Mouse (Mus musculus) midbrain, embryonic 15.5 days (tissue): ENCODE data around the gene Glg1. TPM values are rescaled to one million over a fixed set of nuclear protein-coding genes. Genes with fewer than 3 reads are reported as not detected.

Experiments used
- ATAC-seq: fragments of 200-750 bp; cut with Nextera tagmentation; replicated peaks from 2 replicates; pipeline ENCODE4 v1.8.0; 2017; ENCODE audit warnings: moderate TSS enrichment
- H3K27ac ChIP-seq: fragments of 300-500 bp; sonication (generic); 2 replicates; pipeline ENCODE4 v1.5.1; 2015; ENCODE audit warnings: mild to moderate bottlenecking, inconsistent platforms
- H3K27me3 ChIP-seq: fragments of 300-500 bp; sonication (generic); replicated peaks from 2 replicates; pipeline ENCODE4 v1.6.1; 2015; ENCODE audit warnings: inconsistent platforms
- H3K36me3 ChIP-seq: fragments of 300-500 bp; sonication (generic); replicated peaks from 2 replicates; pipeline ENCODE4 v1.6.1; 2015; ENCODE audit warnings: inconsistent platforms
- H3K4me1 ChIP-seq: fragments of 300-500 bp; sonication (generic); 2 replicates; pipeline ENCODE4 v1.6.1; 2015; ENCODE audit warnings: inconsistent platforms
- H3K4me2 ChIP-seq: fragments of 300-500 bp; sonication (generic); 2 replicates; pipeline ENCODE4 v1.6.1; 2015; ENCODE audit warnings: inconsistent platforms, mild to moderate bottlenecking, moderate library complexity
- H3K4me3 ChIP-seq: fragments of 300-500 bp; sonication (generic); 2 replicates; pipeline ENCODE4 v1.5.1; 2015; ENCODE audit warnings: mild to moderate bottlenecking, inconsistent platforms
- H3K9ac ChIP-seq: fragments of 300-500 bp; sonication (generic); 2 replicates; pipeline ENCODE4 v1.6.1; 2015; ENCODE audit warnings: mild to moderate bottlenecking, inconsistent platforms
- H3K9me3 ChIP-seq: fragments of 300-500 bp; sonication (generic); 2 replicates; pipeline ENCODE4 v1.6.1; 2016; ENCODE audit warnings: inconsistent platforms
- WGBS: fragments of 180-500 bp; shearing (Covaris S2); methylation state at CpG from one replicate; pipeline ENCODE4 v1.1.7; 2015; ENCODE audit warnings: mixed read lengths; 5-methylcytosine and 5-hydroxymethylcytosine counted together
- polyA plus RNA-seq: library from polyadenylated mRNA; unstranded; fragments of >200 nt; fragmentation: Nextera tagmentation; extraction: Ambion mirVana; gene quantifications from 2 replicates; pipeline ENCODE4 v1.2.1, GENCODE M21; 2015

Glg1 gene
- polyA plus RNA-seq, 1 experiment from 2014 or later = 65.6 TPM

DNA sequence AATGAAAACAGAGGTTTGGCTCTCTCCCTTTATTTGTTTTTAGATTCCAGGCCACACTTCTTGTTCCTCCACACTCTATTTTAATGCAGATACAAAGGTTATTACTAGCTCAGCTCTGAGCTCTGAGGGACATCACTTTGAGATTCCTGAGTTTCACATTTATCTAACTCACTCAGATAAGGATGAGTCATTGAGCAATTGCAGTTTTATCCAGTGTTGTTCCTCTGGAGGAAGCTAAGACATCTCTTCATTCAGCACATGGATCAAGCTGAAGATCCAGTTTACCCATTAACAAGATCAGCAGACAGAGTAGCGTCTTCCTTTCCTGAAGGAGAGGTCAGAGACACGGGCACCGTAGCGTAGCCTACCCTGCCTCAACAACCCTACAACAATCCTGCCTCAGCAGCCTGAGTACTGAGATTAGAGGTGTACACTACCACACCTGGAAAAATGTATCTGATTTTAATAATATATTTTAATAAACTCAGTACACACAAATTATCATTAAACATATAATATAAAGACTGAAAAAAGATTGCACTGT lies 12.7 kb downstream of the Glg1 start:
- ATAC-seq = no peak
- 91% methylated on average over 4 of the region's 4 CpGs for WGBS

DNA sequence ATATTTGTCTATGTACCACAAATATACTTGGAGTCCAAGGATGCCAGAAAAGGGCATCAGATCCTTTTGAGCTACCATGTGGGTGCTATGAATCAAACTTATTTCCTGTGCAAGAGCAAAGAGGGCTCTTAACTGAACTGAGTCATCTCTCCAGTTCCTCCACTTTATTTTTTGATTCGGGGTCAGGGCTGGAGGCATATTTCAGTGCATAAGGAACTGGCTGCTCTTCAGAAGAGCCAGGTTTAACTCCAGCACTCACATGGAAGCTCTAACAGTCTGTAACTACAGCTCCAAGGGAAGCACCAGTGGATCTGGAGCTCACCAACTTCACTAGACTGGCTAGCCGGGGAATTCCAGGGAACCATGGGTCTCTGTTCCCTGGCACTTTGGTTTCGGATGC lies 21.7 kb downstream of the Glg1 start:
- Histone ChIP-seq H3K4me1 (no peaks in the 10 kb centered on the region), H3K9me3 (no peaks in the 10 kb centered on the region), H3K9ac (no peak overlapping the region), H3K4me3 (no peak overlapping the region), H3K36me3 (no peaks in the 10 kb centered on the region), H3K27ac (no peak overlapping the region), H3K27me3 (no peaks in the 10 kb centered on the region), H3K4me2 (no peak overlapping the region)
- no peak for ATAC-seq
- 86% methylated on average over 3 of the region's 3 CpGs for WGBS

More for the DNA sequence above, 12.7 kb downstream of the Glg1 start:
- Histone ChIP-seq H3K9me3 (no peaks in the 10 kb centered on the region), H3K36me3 (no peaks in the 10 kb centered on the region), H3K27ac (no peak overlapping the region), H3K9ac (no peak overlapping the region), H3K4me2 (no peak overlapping the region), H3K4me1 (no peaks in the 10 kb centered on the region), H3K27me3 (no peaks in the 10 kb centered on the region), H3K4me3 (no peak overlapping the region)

DNA sequence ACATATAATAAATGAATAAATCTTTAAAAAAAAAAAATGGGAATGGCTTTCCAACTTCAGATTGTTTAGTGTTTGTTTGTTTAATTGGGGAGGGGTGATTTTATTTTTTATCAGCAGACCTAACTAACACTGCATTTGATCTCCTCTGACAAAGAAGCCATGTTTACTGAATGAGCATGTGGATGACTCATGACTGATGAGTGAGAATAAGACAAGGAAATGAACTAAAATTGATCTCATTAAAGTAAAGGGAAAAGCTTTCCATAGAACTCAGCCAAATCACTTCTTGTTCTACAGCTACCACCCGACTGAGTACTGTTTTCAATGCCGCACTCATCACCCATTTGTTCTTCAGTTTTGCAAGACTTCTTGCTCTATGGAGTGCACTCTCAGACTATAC lies 25.3 kb downstream of the Glg1 start:
- H3K9ac ChIP-seq = no peak overlapping the region
- ATAC-seq = no peak

DNA sequence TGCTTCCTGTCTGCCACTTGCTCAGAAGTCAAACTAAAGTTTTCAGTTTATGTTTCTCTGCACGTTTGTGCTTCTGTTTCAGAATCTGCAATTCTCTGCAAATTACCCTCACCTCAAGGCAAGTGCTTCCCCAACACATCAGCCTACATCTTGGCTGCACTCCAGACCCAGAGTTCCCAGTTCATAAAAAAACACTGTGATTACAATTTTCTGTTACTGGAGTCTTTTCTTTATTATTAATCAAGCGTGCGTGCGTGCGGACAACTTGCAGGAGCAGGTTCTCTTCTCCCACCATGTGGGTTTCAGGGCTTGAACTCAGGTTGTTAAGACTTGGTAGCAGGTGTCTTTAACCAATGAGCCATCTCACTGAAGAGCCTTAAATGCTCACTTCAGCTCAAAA lies 34.9 kb downstream of the Glg1 start:
- no peak for ATAC-seq
- WGBS = 56% methylated on average over 5 of the region's 5 CpGs

More for the DNA sequence above, 25.3 kb downstream of the Glg1 start:
- Histone ChIP-seq H3K27me3 (no peaks in the 10 kb centered on the region), H3K4me2 (no peak overlapping the region), H3K4me3 (no peak overlapping the region), H3K27ac (no peak overlapping the region), H3K4me1 (no peaks in the 10 kb centered on the region), H3K9me3 (no peaks in the 10 kb centered on the region), H3K36me3 (no peaks in the 10 kb centered on the region)
- WGBS = 97% methylated on average over 2 of the region's 2 CpGs

DNA sequence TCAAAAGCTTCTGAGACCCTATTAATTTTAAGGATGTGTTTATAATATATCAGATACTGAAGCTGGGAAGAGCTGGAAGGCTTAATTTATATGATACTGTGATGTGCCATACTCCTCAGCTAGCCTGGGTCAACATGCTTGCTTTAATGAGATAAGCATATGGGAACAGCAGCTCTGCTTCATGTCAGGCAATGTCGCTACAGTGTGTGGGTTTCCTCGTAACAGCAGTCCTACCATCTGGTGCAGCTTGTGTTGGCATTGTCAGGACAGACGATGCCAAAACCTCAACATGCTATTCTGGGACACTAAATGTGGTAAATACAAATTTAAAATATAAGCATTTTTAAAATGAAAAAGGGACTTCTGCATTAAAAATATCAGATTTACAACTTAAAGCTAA lies 40.9 kb downstream of the Glg1 start:
- no peak overlapping the region for H3K4me3 ChIP-seq
- no peaks in the 10 kb centered on the region for H3K36me3 ChIP-seq
- no peak overlapping the region for H3K4me2 ChIP-seq
- no peaks in the 10 kb centered on the region for H3K27me3 ChIP-seq
- no peaks in the 10 kb centered on the region for H3K9me3 ChIP-seq
- 72% methylated on average over 3 of the region's 3 CpGs for WGBS
- H3K27ac ChIP-seq = no peak overlapping the region
- ATAC-seq = no peak
- H3K4me1 ChIP-seq = no peaks in the 10 kb centered on the region
- H3K9ac ChIP-seq = no peak overlapping the region

More for the DNA sequence above, 34.9 kb downstream of the Glg1 start:
- H3K27me3 ChIP-seq = no peaks in the 10 kb centered on the region
- no peaks in the 10 kb centered on the region for H3K36me3 ChIP-seq
- H3K9ac ChIP-seq = no peak overlapping the region
- H3K4me2 ChIP-seq = no peak overlapping the region
- no peaks in the 10 kb centered on the region for H3K9me3 ChIP-seq
- H3K4me3 ChIP-seq = no peak overlapping the region
- no peaks in the 10 kb centered on the region for H3K4me1 ChIP-seq
- no peak overlapping the region for H3K27ac ChIP-seq

DNA sequence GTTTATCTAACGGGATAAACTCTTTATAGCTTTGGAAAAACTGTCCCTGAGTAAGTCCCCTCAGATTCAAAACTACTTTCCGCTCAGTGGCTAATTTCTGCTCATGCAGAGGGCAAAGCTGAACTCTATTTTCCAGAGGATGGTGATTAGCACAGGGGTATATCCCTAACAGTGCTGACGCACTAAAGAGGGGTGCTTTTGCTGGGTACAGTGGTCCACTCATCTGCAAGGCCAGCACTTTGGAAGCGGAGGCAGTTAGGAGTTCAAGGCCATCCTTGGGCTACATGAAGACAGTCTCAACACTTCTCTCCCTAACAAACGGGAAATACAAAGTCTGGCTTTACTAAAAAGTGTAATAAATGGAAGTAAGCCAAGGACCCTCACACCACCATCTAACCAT lies 45.6 kb downstream of the Glg1 start:
- no peak overlapping the region for H3K27ac ChIP-seq
- no peaks in the 10 kb centered on the region for H3K36me3 ChIP-seq
- no peak overlapping the region for H3K9ac ChIP-seq
- no peaks in the 10 kb centered on the region for H3K9me3 ChIP-seq
- ATAC-seq = no peak
- H3K27me3 ChIP-seq = no peaks in the 10 kb centered on the region
- no peaks in the 10 kb centered on the region for H3K4me1 ChIP-seq
- 92% methylated on average over 5 of the region's 5 CpGs for whole genome bisulfite sequencing
- no peak overlapping the region for H3K4me2 ChIP-seq
- no peak overlapping the region for H3K4me3 ChIP-seq

DNA sequence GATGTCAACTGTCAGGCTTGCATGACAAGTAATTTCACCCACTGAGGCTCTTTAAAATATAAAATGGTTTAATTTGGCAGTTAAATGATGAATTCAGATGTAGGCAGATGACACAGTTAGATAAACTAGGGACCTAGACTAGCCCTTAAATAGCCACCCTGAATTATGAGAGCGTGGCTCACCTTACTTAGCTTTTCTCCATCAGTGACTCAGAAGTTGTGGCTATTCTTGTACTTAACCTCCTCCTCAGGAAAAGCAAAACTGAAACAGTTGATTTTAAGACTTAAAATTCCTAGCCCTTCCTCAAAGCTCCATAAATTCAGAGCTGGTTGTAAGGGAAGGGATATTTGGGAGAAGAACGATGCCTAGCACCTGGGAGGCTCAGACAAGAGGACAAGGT lies 47.8 kb downstream of the Glg1 start:
- H3K36me3 ChIP-seq = no peaks in the 10 kb centered on the region
- H3K27ac ChIP-seq = no peak overlapping the region
- H3K4me2 ChIP-seq = no peak overlapping the region
- no peak for ATAC-seq
- H3K4me1 ChIP-seq = no peaks in the 10 kb centered on the region
- H3K9ac ChIP-seq = no peak overlapping the region
- H3K27me3 ChIP-seq = no peaks in the 10 kb centered on the region
- WGBS = 99% methylated on average over 2 of the region's 2 CpGs
- no peak overlapping the region for H3K4me3 ChIP-seq
- no peaks in the 10 kb centered on the region for H3K9me3 ChIP-seq

DNA sequence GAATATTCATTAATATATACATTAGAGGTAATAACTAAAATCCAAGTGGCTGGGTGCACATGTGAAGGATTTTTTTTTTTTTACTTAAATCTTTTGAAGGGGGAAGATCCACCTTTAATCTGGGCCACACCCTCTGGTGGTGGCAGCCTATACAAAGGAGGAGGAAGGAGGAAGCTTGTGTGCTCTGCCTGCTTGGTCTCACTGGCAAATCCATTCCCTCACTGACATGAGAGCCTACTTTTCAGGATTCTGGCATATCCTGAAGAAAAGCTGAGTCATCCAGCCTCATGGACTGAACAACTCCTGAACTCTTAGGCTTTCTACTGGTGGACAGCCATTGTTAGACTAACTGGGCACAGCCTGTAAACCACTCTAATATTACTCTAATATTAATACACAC lies 49.1 kb downstream of the Glg1 start:
- H3K9me3 ChIP-seq = no peaks in the 10 kb centered on the region

DNA sequence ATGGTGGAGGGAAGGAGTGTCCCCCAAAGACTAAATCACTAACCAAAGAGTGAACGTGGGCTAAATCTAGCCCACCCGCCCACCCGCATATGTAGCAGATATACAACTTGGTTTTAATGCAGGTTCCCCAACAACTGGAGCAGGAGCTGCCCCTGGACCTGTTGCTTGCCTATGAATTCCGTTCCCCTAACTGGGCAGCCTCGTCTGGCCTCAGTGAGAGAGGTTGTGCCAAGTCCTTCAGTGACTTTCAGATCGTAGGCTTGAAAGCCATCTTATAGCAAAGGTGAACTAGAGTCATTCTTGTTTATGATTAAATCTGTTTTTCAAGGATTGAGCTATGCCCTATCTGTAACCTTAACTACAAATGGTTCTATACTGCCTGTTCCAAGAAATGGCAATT lies 52.7 kb downstream of the Glg1 start:
- 89% methylated on average over 6 of the region's 6 CpGs for WGBS
- no peak for ATAC-seq
- Histone ChIP-seq H3K27ac (no peak overlapping the region), H3K27me3 (no peaks in the 10 kb centered on the region), H3K9ac (no peak overlapping the region), H3K4me1 (no peaks in the 10 kb centered on the region), H3K4me2 (no peak overlapping the region), H3K4me3 (no peak overlapping the region), H3K9me3 (no peaks in the 10 kb centered on the region), H3K36me3 (no peaks in the 10 kb centered on the region)

More for the DNA sequence above, 49.1 kb downstream of the Glg1 start:
- H3K27ac ChIP-seq = no peak overlapping the region
- no peak overlapping the region for H3K4me3 ChIP-seq
- H3K9ac ChIP-seq = no peak overlapping the region
- ATAC-seq = no peak
- no peaks in the 10 kb centered on the region for H3K36me3 ChIP-seq
- no peaks in the 10 kb centered on the region for H3K27me3 ChIP-seq
- no peak overlapping the region for H3K4me2 ChIP-seq
- no peaks in the 10 kb centered on the region for H3K4me1 ChIP-seq

DNA sequence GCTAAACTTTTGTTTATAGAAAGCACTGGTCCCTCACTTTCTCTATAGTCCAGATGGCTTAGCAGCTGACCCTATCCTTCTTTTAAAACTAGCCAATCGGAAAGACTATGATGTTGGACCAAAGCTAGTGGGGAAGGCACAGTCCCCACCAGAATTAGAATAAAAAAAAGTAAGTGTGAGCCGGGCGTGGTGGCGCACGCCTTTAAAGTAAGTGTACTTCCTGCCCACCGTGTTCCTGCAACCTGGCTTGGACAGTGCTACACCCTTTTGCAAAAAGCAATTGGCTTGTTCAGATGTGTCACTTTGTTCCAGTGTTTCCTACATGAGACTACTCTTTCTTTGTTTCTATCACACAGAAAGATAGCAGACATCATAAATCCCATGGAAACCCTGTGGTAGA lies 54.0 kb downstream of the Glg1 start:
- WGBS = 94% methylated on average over 6 of the region's 6 CpGs

DNA sequence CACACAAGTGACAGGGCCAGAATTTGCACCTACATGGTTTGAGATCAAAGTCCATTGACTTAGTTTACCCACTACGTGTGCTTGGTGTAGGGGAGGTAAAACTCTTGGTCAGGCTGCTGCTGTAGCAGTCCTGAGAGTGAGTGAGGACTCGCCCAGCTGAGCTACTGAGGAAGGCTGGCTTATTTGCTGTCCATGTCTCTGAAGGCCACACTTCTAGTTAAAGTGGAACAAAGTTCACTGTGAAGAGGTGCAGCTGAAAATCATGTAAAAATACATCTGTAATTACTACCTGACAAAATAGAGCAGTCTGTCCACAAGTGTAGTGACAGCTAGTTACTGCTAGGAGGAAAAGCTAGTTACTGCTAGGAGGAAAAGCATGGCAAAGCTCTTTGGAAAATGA lies 55.7 kb downstream of the Glg1 start:
- H3K4me2 ChIP-seq = no peak overlapping the region
- H3K36me3 ChIP-seq = no peaks in the 10 kb centered on the region
- 91% methylated on average over 2 of the region's 2 CpGs for WGBS
- no peak overlapping the region for H3K9ac ChIP-seq
- H3K4me1 ChIP-seq = no peaks in the 10 kb centered on the region
- no peak for ATAC-seq
- H3K27ac ChIP-seq = no peak overlapping the region
- no peaks in the 10 kb centered on the region for H3K9me3 ChIP-seq
- H3K4me3 ChIP-seq = no peak overlapping the region
- no peaks in the 10 kb centered on the region for H3K27me3 ChIP-seq

More for the DNA sequence above, 54.0 kb downstream of the Glg1 start:
- no peak overlapping the region for H3K9ac ChIP-seq
- ATAC-seq = no peak
- H3K4me2 ChIP-seq = no peak overlapping the region
- H3K4me3 ChIP-seq = no peak overlapping the region
- H3K36me3 ChIP-seq = no peaks in the 10 kb centered on the region
- no peaks in the 10 kb centered on the region for H3K4me1 ChIP-seq
- no peaks in the 10 kb centered on the region for H3K27me3 ChIP-seq
- no peaks in the 10 kb centered on the region for H3K9me3 ChIP-seq
- no peak overlapping the region for H3K27ac ChIP-seq

DNA sequence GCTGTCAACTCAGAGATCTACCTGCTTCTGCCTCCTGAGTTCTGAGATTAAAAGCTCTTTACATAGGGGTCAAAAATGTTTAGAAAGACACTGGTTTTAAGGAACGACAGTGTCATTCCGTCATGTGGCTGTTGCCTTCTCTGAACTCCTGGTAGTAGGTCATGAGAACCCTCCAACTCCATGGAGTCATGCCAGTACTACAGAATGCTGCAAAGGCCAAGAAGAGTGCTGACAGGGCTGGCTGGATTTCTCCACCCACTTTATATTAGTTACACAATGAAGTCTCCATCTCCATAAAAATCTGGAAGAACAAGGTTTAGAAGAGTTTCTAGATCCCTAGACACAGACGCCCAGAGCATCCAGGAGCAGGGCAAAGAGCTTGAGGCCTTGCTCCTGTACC lies 61.0 kb downstream of the Glg1 start:
- Histone ChIP-seq H3K9ac (no peak overlapping the region), H3K27me3 (no peaks in the 10 kb centered on the region), H3K4me3 (no peak overlapping the region), H3K9me3 (no peaks in the 10 kb centered on the region), H3K4me2 (no peak overlapping the region), H3K27ac (no peak overlapping the region), H3K4me1 (no peaks in the 10 kb centered on the region), H3K36me3 (peaks cover 35% of the 10 kb centered on the region)
- ATAC-seq = no peak
- 95% methylated on average over 3 of the region's 3 CpGs for WGBS

DNA sequence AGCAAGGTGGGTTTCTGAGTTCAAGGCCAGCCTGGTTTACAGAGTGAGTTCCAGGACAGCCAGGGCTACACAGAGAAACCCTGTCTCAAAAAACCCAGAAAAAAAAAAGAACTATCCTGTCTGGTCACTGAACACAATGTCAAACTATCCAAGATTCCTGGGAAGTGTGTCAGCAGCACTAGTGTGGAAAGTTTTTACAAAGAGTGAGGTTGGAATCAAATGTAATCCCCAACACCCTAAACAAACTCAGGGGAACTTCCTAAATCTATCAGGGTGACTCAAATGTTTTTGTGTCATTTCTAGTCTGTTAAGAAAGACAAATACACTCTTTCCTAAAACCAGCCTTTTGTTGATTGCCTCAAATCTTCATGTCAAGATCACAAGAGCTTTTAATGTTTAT lies 62.8 kb downstream of the Glg1 start:
- Histone ChIP-seq H3K27me3 (no peaks in the 10 kb centered on the region), H3K4me3 (no peak overlapping the region), H3K9me3 (no peaks in the 10 kb centered on the region), H3K27ac (no peak overlapping the region), H3K36me3 (peaks cover 39% of the 10 kb centered on the region), H3K4me2 (no peak overlapping the region), H3K9ac (no peak overlapping the region), H3K4me1 (no peaks in the 10 kb centered on the region)
- no peak for ATAC-seq
